Mouse (Mus musculus) left cerebral cortex, postnatal 25 days (tissue): Measurements from ENCODE around the gene Ap5b1. TPM values are rescaled to one million over a fixed set of nuclear protein-coding genes. Genes with fewer than 3 reads are reported as not detected.

ENCODE experiments used
- DNase-seq, 2 experiments: peaks; one replicate each; pipeline ENCODE4 v3.0.0; 2022; ENCODE audit warnings: low spot score in 2 of 2, mixed read lengths in 1 of 2
- intact Hi-C: fragments of 180-260 bp; cut with DNase I; formaldehyde crosslinking; loops from one replicate; pipeline ENCODE4 v1.15.1; 2025
- total RNA-seq, 2 experiments: library from RNA; stranded (reverse); gene quantifications; 2 replicates each; pipeline ENCODE4 v1.2.3; 2021

Ap5b1 gene
- 1 to 10 TPM; 5.2 to 6.4 TPM for total RNA-seq

GRCm38 (mm10) chr19:5567534-5568469 lies at the start of gene Ap5b1:
Ap5b1 (plus strand) TSS chr19:5568025.
- DNase-seq = peak; percentile 84 to 88
- intact Hi-C loops = loop anchor here (1.0 to 2.0 kb wide), 2 partner anchors 39 to 105 kb away; no protein-coding TSS in a partner anchor

- intact Hi-C loops = no loop called here
These were observed 49.1 kb upstream of the Ap5b1 start for GRCm38 (mm10) chr19:5518721-5519120.

GRCm38 (mm10) chr19:5525204-5525603 lies 42.6 kb upstream of the Ap5b1 start:
- intact Hi-C loops = no loop called here
- no peak for DNase-seq

More at GRCm38 (mm10) chr19:5518721-5519120, 49.1 kb upstream of the Ap5b1 start:
- no peak for DNase-seq

- DNase-seq = peak; percentile 89 to 92
- intact Hi-C loops = loop anchor here (1.0 kb wide), 1 partner anchor 39 kb away; the partner anchor contains the start of gene Ap5b1
These were observed 38.3 kb upstream of the Ap5b1 start for GRCm38 (mm10) chr19:5529325-5530137.

- intact Hi-C loops = no loop called here
- no peak for DNase-seq
These were observed 37.7 kb upstream of the Ap5b1 start for GRCm38 (mm10) chr19:5530138-5530524.

- DNase-seq = no peak
- intact Hi-C loops = loop anchor here (2.0 kb wide), 1 partner anchor 28 kb away; the partner anchor contains the start of gene Ovol1
These were observed 35.3 kb upstream of the Ap5b1 start for GRCm38 (mm10) chr19:5532520-5532919.

- intact Hi-C loops = no loop called here
- no peak for DNase-seq
These were observed 29.0 kb upstream of the Ap5b1 start for GRCm38 (mm10) chr19:5538786-5539185.

GRCm38 (mm10) chr19:5543362-5543761 lies 24.5 kb upstream of the Ap5b1 start:
- intact Hi-C loops = no loop called here
- DNase-seq = no peak

GRCm38 (mm10) chr19:5544031-5544430 lies 23.8 kb upstream of the Ap5b1 start:
- intact Hi-C loops = no loop called here
- DNase-seq = no peak

GRCm38 (mm10) chr19:5547471-5548056 lies 20.3 kb upstream of the Ap5b1 start:
- intact Hi-C loops = no loop called here
- DNase-seq = no peak

GRCm38 (mm10) chr19:5553802-5554201 lies 14.0 kb upstream of the Ap5b1 start:
- intact Hi-C loops = no loop called here

GRCm38 (mm10) chr19:5554212-5554611 lies 13.6 kb upstream of the Ap5b1 start:
- intact Hi-C loops = no loop called here
- no peak for DNase-seq

More at GRCm38 (mm10) chr19:5553802-5554201, 14.0 kb upstream of the Ap5b1 start:
- no peak for DNase-seq

- no peak for DNase-seq
- intact Hi-C loops = no loop called here
These were observed 9.7 kb upstream of the Ap5b1 start for GRCm38 (mm10) chr19:5558169-5558568.

- no peak for DNase-seq
- intact Hi-C loops = no loop called here
These were observed 9.1 kb upstream of the Ap5b1 start for GRCm38 (mm10) chr19:5558770-5559169.

- no peak for DNase-seq
- intact Hi-C loops = no loop called here
These were observed 8.6 kb upstream of the Ap5b1 start for GRCm38 (mm10) chr19:5559229-5559628.

GRCm38 (mm10) chr19:5559631-5560456 lies 8.0 kb upstream of the Ap5b1 start:
- no peak for DNase-seq
- intact Hi-C loops = loop anchor here (2.0 kb wide), 1 partner anchor 27 kb away; no protein-coding TSS in a partner anchor

- no peak for DNase-seq
- intact Hi-C loops = loop anchor here (2.0 kb wide), 1 partner anchor 28 kb away; no protein-coding TSS in a partner anchor
These were observed 7.3 kb upstream of the Ap5b1 start, which contains the start of gene Ovol1 for GRCm38 (mm10) chr19:5560457-5561041. Ovol1 (minus strand) TSS chr19:5560646.

- intact Hi-C loops = loop anchor here (2.0 kb wide), 1 partner anchor 29 kb away; no protein-coding TSS in a partner anchor
- DNase-seq = no peak
These were observed 6.5 kb upstream of the Ap5b1 start for GRCm38 (mm10) chr19:5561252-5561790.
